Mouse (Mus musculus) MEL (cell line): ENCODE data around the gene Tubb1. TPM values are rescaled to one million over a fixed set of nuclear protein-coding genes. Genes with fewer than 3 reads are reported as not detected.

Experiments
- DNase-seq: peaks from one replicate; pipeline ENCODE4 v3.0.0; 2011; ENCODE audit warnings: low read depth, low spot score
- H3K27ac ChIP-seq: 2 replicates; pipeline ENCODE4 v1.5.1; 2012; ENCODE audit warnings: low read depth, mild to moderate bottlenecking, control low read depth, low read length, moderate library complexity; ENCODE audit not compliant: control insufficient read depth
- H3K27me3 ChIP-seq, 2 experiments: fragments of 150-350 bp in 1 of 2; sonication (generic) in 1 of 2; 2 replicates each; pipeline ENCODE4 v1.6.1; 2012; ENCODE audit warnings: low read length in 2 of 2, mild to moderate bottlenecking in 2 of 2, improper control_type of control experiment in 1 of 2, moderate library complexity in 1 of 2; ENCODE audit not compliant: insufficient read depth in 2 of 2, control insufficient read depth in 1 of 2
- H3K36me3 ChIP-seq, 2 experiments: 2 replicates each; pipeline ENCODE4 v1.6.1; 2012 to 2014; ENCODE audit warnings: low read length in 2 of 2, improper control_type of control experiment in 1 of 2, inconsistent platforms in 1 of 2, mild to moderate bottlenecking in 1 of 2; ENCODE audit not compliant: insufficient read depth in 2 of 2, control insufficient read depth in 1 of 2
- H3K4me1 ChIP-seq, 2 experiments: fragments of 150-350 bp in 1 of 2; sonication (generic) in 1 of 2; 2 replicates each; pipeline ENCODE4 v1.6.1; 2012; ENCODE audit warnings: low read length in 2 of 2, improper control_type of control experiment in 1 of 2, mild to moderate bottlenecking in 1 of 2; ENCODE audit not compliant: insufficient read depth in 2 of 2, control insufficient read depth in 1 of 2
- H3K4me3 ChIP-seq, 2 experiments: fragments of 150-350 bp in 1 of 2; sonication (generic) in 1 of 2; 2 replicates each; pipeline ENCODE4 v1.5.1; 2012; ENCODE audit warnings: low read depth in 2 of 2, low read length in 2 of 2, mild to moderate bottlenecking in 2 of 2, moderate library complexity in 2 of 2, control low read depth in 1 of 2, improper control_type of control experiment in 1 of 2; ENCODE audit not compliant: control insufficient read depth in 1 of 2, insufficient read depth in 1 of 2
- H3K79me2 ChIP-seq: 2 replicates; pipeline ENCODE4 v1.6.1; 2012; ENCODE audit warnings: mild to moderate bottlenecking, low read length, moderate library complexity; ENCODE audit not compliant: control insufficient read depth, poor library complexity, insufficient read depth
- H3K9ac ChIP-seq: 2 replicates; pipeline ENCODE4 v1.6.1; 2012; ENCODE audit warnings: low read depth, mild to moderate bottlenecking, control low read depth, low read length, moderate library complexity; ENCODE audit not compliant: control insufficient read depth, poor library complexity, severe bottlenecking
- H3K9me3 ChIP-seq: fragments of 150-350 bp; sonication (generic); replicated peaks from 2 replicates; pipeline ENCODE4 v1.6.1; 2012; ENCODE audit warnings: mild to moderate bottlenecking, low read length, improper control_type of control experiment, moderate library complexity; ENCODE audit not compliant: insufficient read depth
- CHD2 ChIP-seq: IDR thresholded peaks from 2 replicates; pipeline ENCODE4 v1.6.1; 2011; ENCODE audit warnings: low read length, improper control_type of control experiment
- ELF1 ChIP-seq: IDR thresholded peaks from 2 replicates; pipeline ENCODE4 v1.6.1; 2014; ENCODE audit warnings: low read depth, mild to moderate bottlenecking, inconsistent platforms, low read length, improper control_type of control experiment, moderate library complexity
- EP300 ChIP-seq, 2 experiments: IDR thresholded peaks; 2 replicates each; pipeline ENCODE4 v1.6.1; 2011; ENCODE audit warnings: improper control_type of control experiment in 2 of 2, low read length in 2 of 2, low read depth in 1 of 2, mild to moderate bottlenecking in 1 of 2
- GATA1 ChIP-seq: IDR thresholded peaks from 2 replicates; pipeline ENCODE4 v1.6.1; 2011; ENCODE audit warnings: low read depth, low read length, improper control_type of control experiment
- HCFC1 ChIP-seq: IDR thresholded peaks from 2 replicates; pipeline ENCODE4 v1.6.1; 2012; ENCODE audit warnings: low read depth, mild to moderate bottlenecking, inconsistent platforms, low read length, improper control_type of control experiment, moderate library complexity
- JUND ChIP-seq: IDR thresholded peaks from 2 replicates; pipeline ENCODE4 v1.6.1; 2011; ENCODE audit warnings: low read depth, mild to moderate bottlenecking, improper control_type of control experiment, low read length
- MAFK ChIP-seq: IDR thresholded peaks from 2 replicates; pipeline ENCODE4 v1.6.1; 2011; ENCODE audit warnings: low read depth, mild to moderate bottlenecking, low read length, improper control_type of control experiment, borderline replicate concordance
- MAZ ChIP-seq: IDR thresholded peaks from 2 replicates; pipeline ENCODE4 v1.6.1; 2012; ENCODE audit warnings: low read depth, mild to moderate bottlenecking, inconsistent platforms, low read length, improper control_type of control experiment
- MEF2A ChIP-seq: IDR thresholded peaks from 2 replicates; pipeline ENCODE4 v1.6.1; 2014; ENCODE audit warnings: low read depth, mild to moderate bottlenecking, inconsistent platforms, low read length, improper control_type of control experiment; ENCODE audit not compliant: poor library complexity, insufficient replicate concordance, severe bottlenecking; ENCODE audit errors: extremely low read depth
- MYB ChIP-seq: IDR thresholded peaks from 2 replicates; pipeline ENCODE4 v1.6.1; 2011; ENCODE audit warnings: mild to moderate bottlenecking, low read depth, low read length, improper control_type of control experiment
- MYC ChIP-seq: IDR thresholded peaks from 2 replicates; pipeline ENCODE4 v1.6.1; 2011; ENCODE audit warnings: low read depth, mild to moderate bottlenecking, low read length, improper control_type of control experiment, moderate library complexity
- NELFE ChIP-seq: IDR thresholded peaks from 2 replicates; pipeline ENCODE4 v1.6.1; 2011; ENCODE audit warnings: low read depth, low read length, improper control_type of control experiment
- POLR2AphosphoS5 ChIP-seq: IDR thresholded peaks from 2 replicates; pipeline ENCODE4 v1.6.1; 2012; ENCODE audit warnings: low read depth, borderline replicate concordance, mild to moderate bottlenecking, inconsistent platforms, low read length, moderate library complexity, mixed read lengths
- RAD21 ChIP-seq: IDR thresholded peaks from 2 replicates; pipeline ENCODE4 v1.6.1; 2011; ENCODE audit warnings: mild to moderate bottlenecking, low read depth, low read length, improper control_type of control experiment
- SIN3A ChIP-seq: IDR thresholded peaks from 2 replicates; pipeline ENCODE4 v1.6.1; 2012; ENCODE audit warnings: low read length, improper control_type of control experiment, inconsistent platforms
- SMC3 ChIP-seq: IDR thresholded peaks from 2 replicates; pipeline ENCODE4 v1.6.1; 2011; ENCODE audit warnings: low read depth, low read length, improper control_type of control experiment
- TAL1 ChIP-seq: IDR thresholded peaks from 2 replicates; pipeline ENCODE4 v1.6.1; 2012; ENCODE audit warnings: mild to moderate bottlenecking, inconsistent platforms, low read length, moderate library complexity, mixed read lengths
- TCF12 ChIP-seq: IDR thresholded peaks from 2 replicates; pipeline ENCODE4 v1.6.1; 2014; ENCODE audit warnings: low read depth, mild to moderate bottlenecking, inconsistent platforms, low read length, improper control_type of control experiment, moderate library complexity
- UBTF ChIP-seq: IDR thresholded peaks from 2 replicates; pipeline ENCODE4 v1.6.1; 2012; ENCODE audit warnings: low read depth, mild to moderate bottlenecking, inconsistent platforms, low read length, improper control_type of control experiment, moderate library complexity, borderline replicate concordance; ENCODE audit not compliant: insufficient read depth
- ZC3H11A ChIP-seq: IDR thresholded peaks from 2 replicates; pipeline ENCODE4 v1.6.1; 2012; ENCODE audit warnings: low read depth, mild to moderate bottlenecking, inconsistent platforms, low read length, improper control_type of control experiment
- polyA plus RNA-seq, 2 experiments: library from polyadenylated mRNA; stranded (reverse) in 1 of 2; unstranded in 1 of 2; fragments of >175 nt in 1 of 2; fragments of >200 nt in 1 of 2; gene quantifications; 2 replicates each; pipeline versions ENCODE4 v1.2.1 to v1.2.4; 2012; ENCODE audit warnings: low replicate concordance in 2 of 2, low read depth in 1 of 2; ENCODE audit not compliant: insufficient read length in 2 of 2, insufficient read depth in 1 of 2, missing spikeins in 1 of 2
- total RNA-seq: library from RNA; depleted of rRNA; stranded (reverse); fragments of 300-350 nt; gene quantifications from 2 replicates; pipeline ENCODE4 v1.2.3, GENCODE M21; 2012

Tubb1 gene
- total and polyA plus RNA-seq, 3 experiments: 2.6 to 3.1 TPM; not detected in 1

DNA sequence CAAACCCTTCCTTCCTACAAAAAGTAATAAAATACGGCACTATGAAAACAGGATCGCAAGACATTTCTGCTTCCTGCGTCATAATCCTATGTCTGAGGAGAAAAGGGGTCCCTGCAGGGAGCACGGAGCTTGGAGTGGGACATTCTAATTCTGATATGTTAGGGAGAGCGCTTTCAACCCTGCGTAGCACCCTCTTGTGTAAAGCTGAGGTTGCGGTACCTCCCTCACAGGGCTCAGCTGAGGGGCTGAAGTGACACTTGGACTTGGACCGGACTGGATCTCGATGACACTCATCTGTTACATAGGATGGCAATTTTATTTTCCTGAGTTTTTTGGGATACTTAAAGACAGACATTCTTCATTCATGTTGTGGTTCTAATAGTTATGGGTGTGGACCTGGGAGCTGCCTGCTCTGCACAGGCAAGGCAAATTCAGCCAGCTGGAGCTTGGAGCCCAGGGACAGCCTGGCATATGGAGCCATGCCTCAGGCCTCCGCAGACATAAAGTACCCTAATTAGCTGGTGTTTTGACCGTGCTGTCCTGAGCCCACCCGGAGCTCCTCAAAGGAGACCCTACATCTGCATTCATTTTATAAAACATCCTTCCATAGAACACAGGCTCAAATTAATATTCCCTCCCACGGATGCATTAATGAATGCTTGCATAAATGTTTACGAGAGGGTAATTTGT, 50.5 kb downstream of the Tubb1 start:
- H3K4me1 ChIP-seq: peaks cover 0 to 8% of the 10 kb centered on the region in 2 experiments; a peak in 1 of 4 replicates
- TF ChIP-seq UBTF (no peak), CHD2 (no peak), MEF2A (no peak), ELF1 (no peak), TAL1 (no peak), GATA1 (no peak), JUND (no peak), TCF12 (no peak)
- H3K36me3 ChIP-seq: 0 out of 4 replicates have a peak, but pooled peaks cover 0 to 7% of the 10 kb centered on the region in 2 experiments
- DNase-seq: no peak
- no peak overlapping the region for H3K9ac ChIP-seq
- no peaks in the 10 kb centered on the region for H3K9me3 ChIP-seq
- no peak overlapping the region for H3K27ac ChIP-seq
- no peak overlapping the region for H3K4me3 ChIP-seq
- H3K27me3 ChIP-seq: peaks cover 0 to 1% of the 10 kb centered on the region in 2 experiments; a peak in 2 of 4 replicates
- H3K79me2 ChIP-seq: no peaks in the 10 kb centered on the region

DNA sequence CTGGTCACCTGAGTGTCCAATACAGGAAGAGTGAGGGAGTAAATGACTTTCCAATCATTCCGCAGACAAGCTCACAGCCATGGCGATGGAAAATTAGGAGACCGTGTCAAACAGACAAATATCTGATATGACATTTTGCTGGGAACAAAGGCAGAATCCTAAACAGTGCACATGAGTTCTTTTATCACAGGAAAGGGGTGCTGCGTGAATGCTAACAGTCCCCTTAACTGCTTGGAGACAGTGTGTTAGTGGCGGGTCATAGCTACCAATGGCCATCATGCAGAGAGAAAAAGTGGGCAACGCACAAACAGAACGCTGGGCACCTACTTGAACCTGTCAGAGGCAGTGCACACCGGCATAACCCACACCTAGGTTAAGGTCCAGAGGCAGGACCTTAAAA, 51.0 kb downstream of the Tubb1 start:
- Histone ChIP-seq H3K79me2 (no peaks in the 10 kb centered on the region), H3K4me3 (no peak overlapping the region)
- TF ChIP-seq MYC (no peak), NELFE (no peak), RAD21 (no peak), CHD2 (no peak), GATA1 (no peak), HCFC1 (no peak), SMC3 (no peak), ELF1 (no peak), UBTF (no peak), ZC3H11A (no peak), EP300 (IDR thresholded peaks at IDR 0.05; ENCODE audit: low read depth in 1 of 2, low read length in 2 of 2) (no peak), MYB (no peak), SIN3A (no peak), MAZ (no peak), POLR2AphosphoS5 (no peak), TCF12 (no peak), MAFK (no peak)

More for the DNA sequence above, 51.0 kb downstream of the Tubb1 start:
- Histone ChIP-seq H3K27ac (no peak overlapping the region), H3K9ac (no peak overlapping the region), H3K27me3 (no peaks in the 10 kb centered on the region; a peak in 1 of 4 replicates), H3K36me3 (0 out of 4 replicates have a peak, but pooled peaks cover 0 to 7% of the 10 kb centered on the region in 2 experiments), H3K4me1 (peaks cover 0 to 8% of the 10 kb centered on the region in 2 experiments; a peak in 1 of 4 replicates), H3K9me3 (no peaks in the 10 kb centered on the region)
- DNase-seq: no peak
